In the genomic region with DNA sequence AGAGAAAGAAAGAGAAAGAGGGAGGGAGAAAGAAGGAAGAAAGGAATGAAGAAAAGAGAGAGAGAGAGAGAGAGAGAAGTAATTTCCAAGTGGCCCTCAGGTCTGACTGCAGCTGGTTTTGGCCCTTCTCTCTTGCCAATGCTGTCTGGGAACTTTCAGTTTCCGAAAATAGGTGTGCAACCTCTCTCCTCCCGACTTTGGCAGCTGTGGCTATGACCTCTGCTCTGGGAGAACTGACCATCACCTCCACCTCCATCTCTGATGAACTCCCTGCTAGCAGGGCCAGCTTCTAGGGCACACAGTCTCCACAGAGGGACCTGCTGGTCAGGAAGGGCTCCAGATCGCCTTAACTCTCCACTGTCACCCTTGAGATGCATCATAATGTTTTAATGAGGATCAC, we compare ENCODE assay signal across 28 mouse cellular contexts. TPM values are rescaled to one million over a fixed set of nuclear protein-coding genes. Genes with fewer than 3 reads are reported as not detected.
DNase-seq lines count a peak whose midpoint lies in the region; ATAC-seq and TF ChIP-seq lines count a peak whose summit lies in the region.
"Had no signal": no experiment of that assay in that cellular context is flagged by ENCODE, and none has a peak within 500 bp of the region (broad histone marks: within the 10 kb centered on the region; RNA-seq: fewer than 3 reads in every experiment).

No protein-coding gene starts in this region.

- H3K9me3 ChIP-seq in heart, embryonic 11.5 days (replicated peaks; ENCODE audit: control insufficient read depth, low read length) = no peaks in the 10 kb centered on the region
- H3K9me3 ChIP-seq in liver, postnatal 0 days (ENCODE audit: low read length) = no peaks in the 10 kb centered on the region
- H3K9me3 ChIP-seq in kidney, embryonic 16.5 days (ENCODE audit: low read length) = no peaks in the 10 kb centered on the region
- H3K9me3 ChIP-seq: forebrain, embryonic 10.5 days; forebrain, embryonic 13.5 days; G1E; heart, embryonic 10.5 days; hindbrain, embryonic 10.5 days; hindbrain, embryonic 13.5 days; intestine, embryonic 15.5 days had no signal

- no peak for ATAC-seq in heart, embryonic 11.5 days (replicated peaks; ENCODE audit: insufficient number of reproducible peaks, low FRiP score, low TSS enrichment)
- no peak for ATAC-seq in liver, postnatal 0 days
- ATAC-seq in kidney, embryonic 16.5 days (ENCODE audit: low FRiP score, low TSS enrichment) = no peak
- ATAC-seq: forebrain, embryonic 13.5 days; forebrain, embryonic 16.5 days; hindbrain, embryonic 16.5 days; intestine, embryonic 15.5 days; Patski had no signal

- H3K4me1 ChIP-seq in heart, embryonic 11.5 days (ENCODE audit: control insufficient read depth, insufficient read depth, low read length) = no peaks in the 10 kb centered on the region
- no peaks in the 10 kb centered on the region for H3K4me1 ChIP-seq in liver, adult 2 months (ENCODE audit: control insufficient read depth, insufficient read depth, low read length)
- H3K4me1 ChIP-seq in liver, postnatal 0 days (ENCODE audit: insufficient read depth) = no peaks in the 10 kb centered on the region
- no peaks in the 10 kb centered on the region for H3K4me1 ChIP-seq in kidney, embryonic 16.5 days (ENCODE audit: insufficient read depth, low read length)
- H3K4me1 ChIP-seq: forebrain, embryonic 10.5 days; forebrain, embryonic 13.5 days; heart, embryonic 10.5 days; hindbrain, embryonic 10.5 days; hindbrain, embryonic 13.5 days; intestine, embryonic 15.5 days had no signal

- H3K9ac ChIP-seq in heart, embryonic 11.5 days (ENCODE audit: low read depth, low read length) = no peak overlapping the region
- no peak overlapping the region for H3K9ac ChIP-seq in liver, adult 2 months (ENCODE audit: low read depth, low read length)
- no peak overlapping the region for H3K9ac ChIP-seq in liver, postnatal 0 days (replicated peaks)
- no peak overlapping the region for H3K9ac ChIP-seq in kidney, embryonic 16.5 days (replicated peaks; ENCODE audit: low read length)
- H3K9ac ChIP-seq: forebrain, embryonic 13.5 days; hindbrain, embryonic 13.5 days; intestine, embryonic 15.5 days had no signal

- H3K79me2 ChIP-seq in liver, adult 2 months (ENCODE audit: control insufficient read depth, insufficient read depth, low read length) = no peaks in the 10 kb centered on the region

- DNase-seq in gastrocnemius, adult 2 months = peak; percentile 72
- DNase-seq in gastrocnemius, postnatal 4 days (ENCODE audit: low spot score in 2 of 2) = no peak
- peak; percentile 45 to 66 for DNase-seq in heart, adult 18-20 months
- DNase-seq in liver, adult 2 months (ENCODE audit: extremely low read depth, low read depth, low spot score) = peak; percentile 80
- no peak for DNase-seq in liver, postnatal 0 days
- DNase-seq: adrenal gland, postnatal 10 days; adrenal gland, postnatal 36 days; B cell, adult 2 months; cerebellum, adult 18-20 months; cerebellum, adult 9-10 months; cerebellum, postnatal 14 days; kidney, adult 11 months had no signal

- no peaks in the 10 kb centered on the region for H3K36me3 ChIP-seq in heart, embryonic 11.5 days (ENCODE audit: control insufficient read depth, insufficient read depth, low read length)
- no peaks in the 10 kb centered on the region for H3K36me3 ChIP-seq in liver, adult 2 months (ENCODE audit: control insufficient read depth, insufficient read depth, low read length)
- H3K36me3 ChIP-seq in liver, postnatal 0 days (replicated peaks; ENCODE audit: insufficient read depth, low read length) = no peaks in the 10 kb centered on the region
- no peaks in the 10 kb centered on the region for H3K36me3 ChIP-seq in kidney, embryonic 16.5 days (ENCODE audit: insufficient read depth, low read length)
- H3K36me3 ChIP-seq: forebrain, embryonic 10.5 days; G1E; heart, embryonic 10.5 days; hindbrain, embryonic 10.5 days; hindbrain, embryonic 13.5 days; intestine, embryonic 15.5 days had no signal

- H3K27ac ChIP-seq in gastrocnemius, adult 2 months = peak overlapping the region; percentile 58
- no peak overlapping the region for H3K27ac ChIP-seq in heart, embryonic 11.5 days (ENCODE audit: low read depth, low read length)
- H3K27ac ChIP-seq in liver, adult 2 months (replicated peaks; ENCODE audit: insufficient read depth, low read depth, low read length) = no peak overlapping the region
- H3K27ac ChIP-seq in liver, postnatal 0 days (ENCODE audit: low read depth) = no peak overlapping the region
- no peak overlapping the region for H3K27ac ChIP-seq in kidney, embryonic 16.5 days (ENCODE audit: low read length)
- H3K27ac ChIP-seq: forebrain, embryonic 10.5 days; forebrain, embryonic 13.5 days; heart, embryonic 10.5 days; hindbrain, embryonic 10.5 days; hindbrain, embryonic 13.5 days; intestine, embryonic 15.5 days had no signal

- no peak overlapping the region for H3K4me3 ChIP-seq in gastrocnemius, adult 2 months
- H3K4me3 ChIP-seq in heart, embryonic 11.5 days (ENCODE audit: low read depth, low read length) = no peak overlapping the region
- no peak overlapping the region for H3K4me3 ChIP-seq in liver, adult 2 months (ENCODE audit: insufficient read depth, low read depth, low read length)
- no peak overlapping the region for H3K4me3 ChIP-seq in liver, postnatal 0 days (ENCODE audit: low read depth, low read length)
- no peak overlapping the region for H3K4me3 ChIP-seq in kidney, embryonic 16.5 days (ENCODE audit: low read length)
- H3K4me3 ChIP-seq: forebrain, embryonic 10.5 days; forebrain, embryonic 13.5 days; heart, embryonic 10.5 days; hindbrain, embryonic 10.5 days; hindbrain, embryonic 13.5 days; intestine, embryonic 15.5 days had no signal

- no peak for TF ChIP-seq EP300 in liver, postnatal 0 days (IDR thresholded peaks at IDR 0.05; ENCODE audit: low read depth)

- no peak overlapping the region for H3K4me2 ChIP-seq in heart, embryonic 11.5 days
- no peak overlapping the region for H3K4me2 ChIP-seq in liver, postnatal 0 days (ENCODE audit: low read depth, low read length)
- H3K4me2 ChIP-seq in kidney, embryonic 16.5 days (replicated peaks; ENCODE audit: low read depth, low read length) = no peak overlapping the region
- H3K4me2 ChIP-seq: forebrain, embryonic 13.5 days; hindbrain, embryonic 13.5 days; intestine, embryonic 15.5 days had no signal

- 44% methylated on average over 3 of the region's 3 CpGs for WGBS in heart, embryonic 11.5 days (ENCODE audit: insufficient replicate concordance)
- WGBS in liver, adult 2 months = 28% methylated on average over 3 of the region's 3 CpGs
- WGBS in liver, postnatal 0 days (ENCODE audit: insufficient replicate concordance) = 30% methylated on average over 3 of the region's 3 CpGs
- 37% methylated on average over 3 of the region's 3 CpGs for WGBS in kidney, embryonic 16.5 days

- TF ChIP-seq CTCF in gastrocnemius, adult 2 months (IDR thresholded peaks at IDR 0.05) = no peak
- no peak for TF ChIP-seq CTCF in liver, adult 2 months (IDR thresholded peaks at IDR 0.05; ENCODE audit: low read depth, low read length)
- TF ChIP-seq CTCF in liver, postnatal 0 days (IDR thresholded peaks at IDR 0.05; ENCODE audit: low read depth) = no peak

- TF ChIP-seq POLR2A in liver, adult 2 months (IDR thresholded peaks at IDR 0.05; ENCODE audit: extremely low read depth, insufficient read depth, low read length) = no peak

- intact Hi-C loops in gastrocnemius, adult 2 months (cut with DNase I) = no loop called here

- peaks cover 15% of the 10 kb centered on the region; the same call in 1 of the 2 replicates for H3K27me3 ChIP-seq in heart, embryonic 11.5 days (ENCODE audit: control insufficient read depth, insufficient read depth, low read length)
- H3K27me3 ChIP-seq in liver, adult 2 months (ENCODE audit: control insufficient read depth, insufficient read depth, low read length) = no peaks in the 10 kb centered on the region
- peaks cover 10% of the 10 kb centered on the region; the same call in 1 of the 2 replicates for H3K27me3 ChIP-seq in liver, postnatal 0 days (ENCODE audit: insufficient read depth, low read length)
- no peaks in the 10 kb centered on the region; the same call in 1 of the 2 replicates for H3K27me3 ChIP-seq in kidney, embryonic 16.5 days (ENCODE audit: insufficient read depth, low read length)
- H3K27me3 ChIP-seq: forebrain, embryonic 13.5 days; intestine, embryonic 15.5 days; Patski had no signal

RNA-seq across cellular contexts. Expression of a gene that starts 7.5 kb away (rescaled TPM):
- 10 to 100 TPM; 48.0 to 70.7 TPM for total RNA-seq in gastrocnemius, adult 2 months (2021)
- 10 to 100 TPM; 43.2 to 53.4 TPM for total RNA-seq in gastrocnemius, postnatal 4 days (2021)
- 1 to 10 TPM; 2.0 to 2.2 TPM for total RNA-seq in heart, adult 18-20 months (2021)
- 10.8 and 11.6 TPM in 2 replicates for polyA plus RNA-seq in heart, embryonic 11.5 days (2014; fragmentation: Nextera tagmentation; extraction: Ambion mirVana)
- total RNA-seq in liver, adult 2 months (2014; rRNA removed) = 0.87 and 1.1 TPM in 2 replicates
- 20.9 and 22.5 TPM in 2 replicates for polyA plus RNA-seq in liver, adult 2 months (2012; rRNA removed)
- 3.4 and 4.4 TPM in 2 replicates for polyA plus RNA-seq in liver, postnatal 0 days (2015; fragmentation: Nextera tagmentation; extraction: Ambion mirVana)
- polyA plus RNA-seq in kidney, embryonic 16.5 days (2015; fragmentation: Nextera tagmentation; extraction: Ambion mirVana) = 58.6 and 65.0 TPM in 2 replicates
- total RNA-seq: G1E; granulocyte monocyte progenitor cell, adult 5-6 weeks had no signal
- polyA plus RNA-seq: G1E had no signal

RNA-seq across cellular contexts. Expression of a gene that starts 21.9 kb away (rescaled TPM):
- total RNA-seq in gastrocnemius, adult 2 months (2021) = 1,000 to 10,000 TPM in 1 of 2 experiments, 100 to 1,000 TPM in 1; 551 to 1,329 TPM
- 100 to 1,000 TPM; 453 to 501 TPM for total RNA-seq in gastrocnemius, postnatal 4 days (2021)
- 1,000 to 10,000 TPM; 5,802 to 6,041 TPM for total RNA-seq in heart, adult 18-20 months (2021)
- polyA plus RNA-seq in heart, embryonic 11.5 days (2014; fragmentation: Nextera tagmentation; extraction: Ambion mirVana) = 514 and 562 TPM in 2 replicates
- 0.34 and 4.2 TPM in 2 replicates for total RNA-seq in liver, adult 2 months (2014; rRNA removed)
- 0.19 TPM in 1 of 2 replicates, not detected in the other for polyA plus RNA-seq in liver, adult 2 months (2012; rRNA removed)
- 1.3 and 26.0 TPM in 2 replicates for polyA plus RNA-seq in liver, postnatal 0 days (2015; fragmentation: Nextera tagmentation; extraction: Ambion mirVana)
- polyA plus RNA-seq in kidney, embryonic 16.5 days (2015; fragmentation: Nextera tagmentation; extraction: Ambion mirVana) = 136 and 161 TPM in 2 replicates
- total RNA-seq: CH12.LX; G1E; granulocyte monocyte progenitor cell, adult 5-6 weeks had no signal
- polyA plus RNA-seq: G1E had no signal

RNA-seq across cellular contexts. Expression of a gene that starts 21.9 kb away (rescaled TPM):
- under 1 TPM in 1 of 2 experiments, not detected in 1; 0.54 TPM for total RNA-seq in gastrocnemius, adult 2 months (2021)
- under 1 TPM; 0.60 to 0.81 TPM for total RNA-seq in gastrocnemius, postnatal 4 days (2021)
- not detected for total RNA-seq in heart, adult 18-20 months (2021)
- polyA plus RNA-seq in heart, embryonic 11.5 days (2014; fragmentation: Nextera tagmentation; extraction: Ambion mirVana) = 0.82 TPM in 1 of 2 replicates, not detected in the other
- not detected in 2 replicates for total RNA-seq in liver, adult 2 months (2014; rRNA removed)
- polyA plus RNA-seq in liver, adult 2 months (2012; rRNA removed) = not detected in 2 replicates
- polyA plus RNA-seq in liver, postnatal 0 days (2015; fragmentation: Nextera tagmentation; extraction: Ambion mirVana) = not detected in 2 replicates
- polyA plus RNA-seq in kidney, embryonic 16.5 days (2015; fragmentation: Nextera tagmentation; extraction: Ambion mirVana) = 0.57 TPM in 1 of 2 replicates, not detected in the other
- total RNA-seq: adrenal gland, adult 18-20 months; adrenal gland, postnatal 36 days; CH12.LX; G1E; granulocyte monocyte progenitor cell, adult 5-6 weeks had no signal
- polyA plus RNA-seq: embryonic facial prominence, embryonic 14.5 days; forebrain, embryonic 10.5 days; G1E; hindbrain, embryonic 10.5 days; intestine, embryonic 15.5 days; Patski had no signal

Comparison
In these comparisons a context has a peak if more than half of its experiments do, and no peak if none do; other contexts are left out.
1. DNase-seq: peak in gastrocnemius, adult 2 months (single experiment), heart, adult 18-20 months (2 of 2) and liver, adult 2 months (single experiment); none in gastrocnemius, postnatal 4 days (0 of 2) and liver, postnatal 0 days (single experiment).
2. RNA of a gene that starts 7.5 kb away (total RNA-seq): 48.0 to 70.7 TPM in gastrocnemius, adult 2 months and 43.2 to 53.4 TPM in gastrocnemius, postnatal 4 days; 2.0 to 2.2 TPM in heart, adult 18-20 months and 0.87 to 1.1 TPM in liver, adult 2 months; every median in the first group is over 10 times any median in the second.
3. RNA of a gene that starts 21.9 kb away (total RNA-seq): 5,802 to 6,041 TPM in heart, adult 18-20 months, 551 to 1,329 TPM in gastrocnemius, adult 2 months and 453 to 501 TPM in gastrocnemius, postnatal 4 days; 0.34 to 4.2 TPM in liver, adult 2 months; every median in the first group is over 10 times any median in the second.